Mouse (Mus musculus): Measurements from ENCODE around the gene Ros1. TPM values are rescaled to one million over a fixed set of nuclear protein-coding genes. Genes with fewer than 3 reads are reported as not detected.

The Ros1 gene
- polyA plus RNA-seq, 1 experiment = not detected

DNA sequence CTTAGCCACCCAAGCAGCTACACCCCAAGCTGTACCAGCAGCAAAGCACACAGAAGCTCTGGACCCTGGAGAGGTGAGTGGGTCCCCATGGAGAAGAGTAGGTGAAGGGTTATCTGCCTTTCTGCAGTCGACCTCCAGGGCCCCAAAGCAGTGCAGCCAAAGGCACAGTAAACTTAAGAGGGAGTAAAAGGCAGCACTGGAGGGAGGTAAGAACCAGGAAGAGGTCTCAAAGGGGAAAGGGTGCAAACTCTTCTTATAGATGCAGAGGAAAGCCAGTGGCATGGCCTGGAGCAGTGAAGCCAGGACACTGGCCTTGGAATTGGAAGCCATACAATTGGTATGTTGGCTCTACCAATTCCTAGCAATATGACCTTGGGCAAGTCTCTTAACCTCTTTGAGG, 169.8 kb downstream of the Ros1 start:
- no peaks in the 10 kb centered on the region for H3K4me1 ChIP-seq (ENCODE audit: control insufficient read depth, insufficient read depth, low read length)
- no peak for TF ChIP-seq POLR2A (IDR thresholded peaks at IDR 0.05; ENCODE audit: borderline replicate concordance, low read depth, low read length)
- no peak for TF ChIP-seq CTCF (IDR thresholded peaks at IDR 0.05; ENCODE audit: low read depth, low read length)
- no peak overlapping the region for H3K27ac ChIP-seq (ENCODE audit: insufficient read depth, low read depth, low read length)
- H3K4me3 ChIP-seq (ENCODE audit: insufficient read depth, low read length) = no peak overlapping the region

GRCm38 (mm10) chr10:52024053-52024410, 171.0 kb downstream of the Ros1 start:
- no peak overlapping the region for H3K27ac ChIP-seq (ENCODE audit: insufficient read depth, low read depth, low read length)
- H3K4me1 ChIP-seq (ENCODE audit: control insufficient read depth, insufficient read depth, low read length) = no peaks in the 10 kb centered on the region
- TF ChIP-seq CTCF (IDR thresholded peaks at IDR 0.05; ENCODE audit: low read depth, low read length) = no peak
- no peak for TF ChIP-seq POLR2A (IDR thresholded peaks at IDR 0.05; ENCODE audit: borderline replicate concordance, low read depth, low read length)
- no peak overlapping the region for H3K4me3 ChIP-seq (ENCODE audit: insufficient read depth, low read length)

DNA sequence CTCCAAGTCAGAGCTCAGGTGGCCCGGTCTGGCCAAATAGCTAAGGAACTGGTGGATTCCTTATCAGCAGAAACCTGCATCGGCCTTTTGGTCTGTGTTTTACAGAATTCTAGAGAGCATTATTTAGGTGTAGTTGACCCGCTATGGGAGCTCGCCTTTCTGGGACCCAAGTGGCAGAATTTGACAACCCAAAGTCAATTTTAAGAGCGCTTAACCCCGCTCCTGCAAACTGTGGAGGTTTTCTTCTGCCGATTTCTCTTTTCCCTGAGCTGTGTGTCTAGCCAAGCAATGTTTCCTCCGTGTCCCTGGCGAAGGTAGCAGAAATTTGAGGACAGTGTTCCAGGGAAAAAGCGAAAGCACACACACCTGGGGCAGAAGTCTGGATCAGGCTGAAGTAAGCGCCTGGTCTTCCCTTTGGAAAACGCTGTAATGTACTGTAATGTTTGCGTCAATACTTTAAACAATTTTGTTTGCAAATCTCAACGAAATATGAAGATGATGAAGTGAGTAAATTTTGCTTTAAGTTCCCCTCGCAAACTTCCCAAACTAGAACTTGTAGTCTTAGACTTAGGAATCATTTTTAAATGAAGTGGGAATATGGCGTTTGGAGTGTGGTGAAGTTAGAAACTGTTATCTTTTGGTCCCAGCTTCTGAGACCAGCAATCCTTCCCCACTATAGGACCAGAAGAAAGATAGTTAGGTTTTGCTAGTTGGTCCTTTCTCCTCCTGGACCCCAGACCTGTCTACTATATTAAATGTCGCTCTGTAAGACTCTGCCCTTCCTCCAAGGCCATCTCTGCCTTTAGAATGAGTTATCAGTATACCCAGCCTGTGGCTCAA, 171.6 kb downstream of the Ros1 start:
- no peak overlapping the region for H3K4me3 ChIP-seq (ENCODE audit: insufficient read depth, low read length)
- TF ChIP-seq POLR2A (IDR thresholded peaks at IDR 0.05; ENCODE audit: borderline replicate concordance, low read depth, low read length) (no peak), CTCF (IDR thresholded peaks at IDR 0.05; ENCODE audit: low read depth, low read length) (no peak)
- H3K4me1 ChIP-seq (ENCODE audit: control insufficient read depth, insufficient read depth, low read length) = no peaks in the 10 kb centered on the region
- H3K27ac ChIP-seq (ENCODE audit: insufficient read depth, low read depth, low read length) = no peak overlapping the region

GRCm38 (mm10) chr10:52022413-52023212, 172.4 kb downstream of the Ros1 start, which contains the start of gene Vgll2:
Gene Vgll2, plus strand, starts transcription at chr10:52022502.
- H3K4me3 ChIP-seq (ENCODE audit: insufficient read depth, low read length) = no peak within 1 kb of the TSS
- TF ChIP-seq POLR2A (IDR thresholded peaks at IDR 0.05; ENCODE audit: borderline replicate concordance, low read depth, low read length) = no peak
- TF ChIP-seq CTCF (IDR thresholded peaks at IDR 0.05; ENCODE audit: low read depth, low read length) = no peak
- no peaks in the 10 kb centered on the region for H3K4me1 ChIP-seq (ENCODE audit: control insufficient read depth, insufficient read depth, low read length)

DNA sequence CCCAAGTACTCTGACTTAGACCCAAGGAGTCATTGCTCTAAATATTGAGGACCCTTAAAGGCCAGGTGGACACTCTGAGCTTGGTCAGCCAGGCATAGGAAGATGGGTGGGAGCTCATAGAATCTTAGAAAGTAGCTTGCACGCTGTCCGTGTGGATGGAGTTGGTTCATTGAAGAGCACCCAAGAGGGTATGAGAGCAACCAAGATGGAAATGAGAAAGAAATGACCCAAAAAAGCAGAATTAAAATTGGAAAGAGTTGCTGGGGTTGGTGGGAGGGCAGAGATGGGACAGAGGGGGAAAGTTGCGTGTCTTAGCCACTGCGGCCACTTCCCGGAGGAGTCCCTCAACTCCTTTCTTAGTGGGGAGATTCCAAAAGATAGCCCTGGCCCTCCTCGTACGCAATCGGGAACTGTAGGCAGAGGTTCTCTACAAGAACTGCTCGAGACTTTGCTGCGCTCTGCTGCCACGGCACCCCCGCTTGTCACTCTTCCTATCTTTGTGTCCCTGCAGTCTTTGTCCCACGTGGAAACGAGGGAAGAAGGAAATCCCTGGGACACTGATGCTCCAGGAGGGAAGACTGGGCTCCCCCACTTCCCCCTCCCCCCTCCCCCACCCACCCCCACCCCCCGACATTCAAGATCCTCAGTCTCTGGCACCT, 173.2 kb downstream of the Ros1 start:
- Histone ChIP-seq H3K4me3 (ENCODE audit: insufficient read depth, low read length) (no peak overlapping the region), H3K4me1 (ENCODE audit: control insufficient read depth, insufficient read depth, low read length) (no peaks in the 10 kb centered on the region), H3K27ac (ENCODE audit: insufficient read depth, low read depth, low read length) (no peak overlapping the region)
- TF ChIP-seq POLR2A (IDR thresholded peaks at IDR 0.05; ENCODE audit: borderline replicate concordance, low read depth, low read length) (no peak), CTCF (IDR thresholded peaks at IDR 0.05; ENCODE audit: low read depth, low read length) (no peak)

More at GRCm38 (mm10) chr10:52022413-52023212, 172.4 kb downstream of the Ros1 start, which contains the start of gene Vgll2:
- H3K27ac ChIP-seq (ENCODE audit: insufficient read depth, low read depth, low read length) = no peak within 1 kb of the TSS

- Histone ChIP-seq H3K4me3 (ENCODE audit: insufficient read depth, low read length) (no peak overlapping the region), H3K4me1 (ENCODE audit: control insufficient read depth, insufficient read depth, low read length) (no peaks in the 10 kb centered on the region), H3K27ac (ENCODE audit: insufficient read depth, low read depth, low read length) (no peak overlapping the region)
- TF ChIP-seq POLR2A (IDR thresholded peaks at IDR 0.05; ENCODE audit: borderline replicate concordance, low read depth, low read length) (no peak), CTCF (IDR thresholded peaks at IDR 0.05; ENCODE audit: low read depth, low read length) (no peak)
Observed at GRCm38 (mm10) chr10:52021231-52021630, 173.8 kb downstream of the Ros1 start.

GRCm38 (mm10) chr10:52018471-52018870, 176.6 kb downstream of the Ros1 start:
- no peak overlapping the region for H3K4me3 ChIP-seq (ENCODE audit: insufficient read depth, low read length)
- no peaks in the 10 kb centered on the region for H3K4me1 ChIP-seq (ENCODE audit: control insufficient read depth, insufficient read depth, low read length)
- TF ChIP-seq CTCF (IDR thresholded peaks at IDR 0.05; ENCODE audit: low read depth, low read length) (no peak), POLR2A (IDR thresholded peaks at IDR 0.05; ENCODE audit: borderline replicate concordance, low read depth, low read length) (no peak)
- no peak overlapping the region for H3K27ac ChIP-seq (ENCODE audit: insufficient read depth, low read depth, low read length)

Other genes with a start within 250 kb of the Ros1 start
- not detected in 2 replicates for gene Vgll2, start 172.7 kb downstream of the Ros1 start, polyA plus RNA-seq (2012; ENCODE audit: insufficient read depth, insufficient read length, missing spikeins)
- not detected in 2 replicates for gene Dcbld1, start 38.4 kb upstream of the Ros1 start, polyA plus RNA-seq (2012; ENCODE audit: insufficient read depth, insufficient read length, missing spikeins)
- not detected in 2 replicates for gene Gm26741, start 163.5 kb upstream of the Ros1 start, polyA plus RNA-seq (2012; ENCODE audit: insufficient read depth, insufficient read length, missing spikeins)
- gene Gopc, start 186.9 kb upstream of the Ros1 start, polyA plus RNA-seq (2012; ENCODE audit: insufficient read depth, insufficient read length, missing spikeins) = 16.8 and 19.6 TPM in 2 replicates
- not detected in 2 replicates for gene Nepn, start 193.7 kb upstream of the Ros1 start, polyA plus RNA-seq (2012; ENCODE audit: insufficient read depth, insufficient read length, missing spikeins)
- 47.6 and 49.0 TPM in 2 replicates for gene Nus1, start 222.3 kb upstream of the Ros1 start, polyA plus RNA-seq (2012; ENCODE audit: insufficient read depth, insufficient read length, missing spikeins)

Data from bone marrow macrophage, adult 2 months (primary cell).